In genomic region chr10:122762772-122763511, GRCm38 (mm10) we compare ENCODE assay signal across 15 mouse cellular contexts.
DNase-seq lines count a peak whose midpoint lies in the region; ATAC-seq lines count a peak whose summit lies in the region.
"Had no signal": no experiment of that assay in that cellular context is flagged by ENCODE, and none has a peak within 500 bp of the region (broad histone marks: within the 10 kb centered on the region; RNA-seq: fewer than 3 reads in every experiment).

No protein-coding gene starts in this region.

- 56% methylated on average over 6 of the region's 6 CpGs for WGBS in lung, embryonic 16.5 days
- WGBS in intestine, embryonic 14.5 days, result 85% methylated on average over 6 of the region's 6 CpGs
- 70% methylated on average over 6 of the region's 6 CpGs for WGBS in stomach, embryonic 16.5 days

- no peak overlapping the region for H3K4me3 ChIP-seq in lung, embryonic 16.5 days (ENCODE audit: low read length)
- H3K4me3 ChIP-seq in intestine, embryonic 14.5 days (ENCODE audit: low read depth, low read length), result no peak overlapping the region
- no peak overlapping the region for H3K4me3 ChIP-seq in stomach, embryonic 16.5 days (replicated peaks; ENCODE audit: low read length)
- H3K4me3 ChIP-seq: embryonic facial prominence, embryonic 13.5 days; layer of hippocampus, adult 2 months had no signal

- no peaks in the 10 kb centered on the region for H3K9me3 ChIP-seq in lung, embryonic 16.5 days (ENCODE audit: control insufficient read depth, low read length)
- H3K9me3 ChIP-seq in intestine, embryonic 14.5 days (ENCODE audit: control insufficient read depth, low read length), result no peaks in the 10 kb centered on the region
- no peaks in the 10 kb centered on the region for H3K9me3 ChIP-seq in stomach, embryonic 16.5 days (replicated peaks; ENCODE audit: control insufficient read depth, low read length)
- H3K9me3 ChIP-seq: embryonic facial prominence, embryonic 13.5 days had no signal

- no peak overlapping the region for H3K4me2 ChIP-seq in lung, embryonic 16.5 days (ENCODE audit: low read depth, low read length)
- no peak overlapping the region for H3K4me2 ChIP-seq in intestine, embryonic 14.5 days (ENCODE audit: low read length)
- H3K4me2 ChIP-seq in stomach, embryonic 16.5 days (ENCODE audit: low read depth, low read length), result no peak overlapping the region
- H3K4me2 ChIP-seq: embryonic facial prominence, embryonic 13.5 days had no signal

- H3K27ac ChIP-seq in lung, embryonic 16.5 days (ENCODE audit: low read length), result peak overlapping the region; percentile 11
- no peak overlapping the region for H3K27ac ChIP-seq in intestine, embryonic 14.5 days (ENCODE audit: low read depth)
- H3K27ac ChIP-seq in stomach, embryonic 16.5 days (ENCODE audit: low read length), result no peak overlapping the region
- H3K27ac ChIP-seq: embryonic facial prominence, embryonic 13.5 days had no signal

- H3K4me1 ChIP-seq in lung, embryonic 16.5 days (replicated peaks; ENCODE audit: control insufficient read depth, insufficient read depth, low read length), result peaks cover 17% of the 10 kb centered on the region; the same call in 1 of the 2 replicates
- no peaks in the 10 kb centered on the region for H3K4me1 ChIP-seq in intestine, embryonic 14.5 days (replicated peaks; ENCODE audit: control insufficient read depth, insufficient read depth, low read length)
- 0 out of 2 replicates have a peak, but pooled peaks cover 4% of the 10 kb centered on the region for H3K4me1 ChIP-seq in stomach, embryonic 16.5 days (ENCODE audit: control insufficient read depth, insufficient read depth, low read length)

- H3K36me3 ChIP-seq in lung, embryonic 16.5 days (ENCODE audit: control insufficient read depth, insufficient read depth, low read length), result no peaks in the 10 kb centered on the region
- no peaks in the 10 kb centered on the region for H3K36me3 ChIP-seq in intestine, embryonic 14.5 days (ENCODE audit: control insufficient read depth, insufficient read depth, low read length)
- H3K36me3 ChIP-seq in stomach, embryonic 16.5 days (ENCODE audit: control insufficient read depth, insufficient read depth, low read length), result no peaks in the 10 kb centered on the region
- H3K36me3 ChIP-seq: embryonic facial prominence, embryonic 13.5 days had no signal

- peak; percentile 80 for ATAC-seq in lung, embryonic 16.5 days (ENCODE audit: low read depth)
- 0 out of 2 replicates have a peak, but pooled peaks have one; percentile 47 for ATAC-seq in intestine, embryonic 14.5 days (replicated peaks; ENCODE audit: low FRiP score, low TSS enrichment, low read depth)
- peak; percentile 74 for ATAC-seq in stomach, embryonic 16.5 days (ENCODE audit: insufficient read depth, low FRiP score)
- ATAC-seq: forebrain, postnatal 0 days had no signal

- H3K9ac ChIP-seq in lung, embryonic 16.5 days (ENCODE audit: low read length), result no peak overlapping the region
- no peak overlapping the region for H3K9ac ChIP-seq in intestine, embryonic 14.5 days (ENCODE audit: low read length)
- H3K9ac ChIP-seq in stomach, embryonic 16.5 days (ENCODE audit: low read length), result no peak overlapping the region
- H3K9ac ChIP-seq: embryonic facial prominence, embryonic 13.5 days; forebrain, postnatal 0 days had no signal

- no peaks in the 10 kb centered on the region; the same call in 1 of the 2 replicates for H3K27me3 ChIP-seq in lung, embryonic 16.5 days (ENCODE audit: control insufficient read depth, insufficient read depth, low read depth, low read length)
- H3K27me3 ChIP-seq in intestine, embryonic 14.5 days (replicated peaks; ENCODE audit: control insufficient read depth, insufficient read depth, low read length), result no peaks in the 10 kb centered on the region
- H3K27me3 ChIP-seq in stomach, embryonic 16.5 days (ENCODE audit: control insufficient read depth, insufficient read depth, low read length), result no peaks in the 10 kb centered on the region
- H3K27me3 ChIP-seq: embryonic facial prominence, embryonic 13.5 days; Patski had no signal

- peak; percentile 46 for DNase-seq in heart, adult 11 months
- no peak for DNase-seq in heart, adult 8-10 months (ENCODE audit: low spot score)
- no peak for DNase-seq in lung, postnatal 25 days (ENCODE audit: low spot score)
- DNase-seq in intestine, embryonic 14.5 days (ENCODE audit: low spot score), result no peak
- no peak for DNase-seq in adrenal gland, postnatal 10 days
- no peak for DNase-seq in cerebellum, adult 8-10 months
- DNase-seq: cerebellum, postnatal 10 days; forebrain, postnatal 0 days; gastrocnemius, postnatal 25 days; right cerebral cortex, postnatal 4 days had no signal
